Mouse (Mus musculus) splenic B cell, adult 2 months (primary cell): ENCODE data around the gene Myo18a.

Experiments used
- DNase-seq: peaks from one replicate; pipeline ENCODE4 v3.0.0-alpha.2; 2011; ENCODE audit warnings: low read depth, low spot score
- H3K27me3 ChIP-seq: 2 replicates; pipeline ENCODE4 v1.6.1; 2012; ENCODE audit warnings: mild to moderate bottlenecking, low read length, moderate library complexity, mixed read lengths; ENCODE audit not compliant: control insufficient read depth, poor library complexity, insufficient read depth, severe bottlenecking
- H3K36me3 ChIP-seq: 2 replicates; pipeline ENCODE4 v1.6.1; 2012; ENCODE audit warnings: mild to moderate bottlenecking, low read length, moderate library complexity, mixed read lengths; ENCODE audit not compliant: control insufficient read depth, poor library complexity, insufficient read depth, severe bottlenecking

Gene Myo18a

GRCm38 (mm10) chr11:77893283-77893682 lies 130.2 kb downstream of the Myo18a start:
- H3K27me3 ChIP-seq: no peaks in the 10 kb centered on the region
- DNase-seq: no peak
- no peaks in the 10 kb centered on the region for H3K36me3 ChIP-seq

- no peak for DNase-seq
Observed at GRCm38 (mm10) chr11:77893787-77894718, 131.0 kb downstream of the Myo18a start, which contains the start of gene Pipox. TSS of gene Pipox (minus strand) at chr11:77894096.

GRCm38 (mm10) chr11:77894967-77895366 lies 131.9 kb downstream of the Myo18a start:
- DNase-seq: no peak
- Histone ChIP-seq H3K36me3 (no peaks in the 10 kb centered on the region), H3K27me3 (no peaks in the 10 kb centered on the region)

More at GRCm38 (mm10) chr11:77893787-77894718, 131.0 kb downstream of the Myo18a start, which contains the start of gene Pipox:
- no peaks in the 10 kb centered on the region for H3K27me3 ChIP-seq
- H3K36me3 ChIP-seq: no peaks in the 10 kb centered on the region

- H3K36me3 ChIP-seq: no peaks in the 10 kb centered on the region
- no peak for DNase-seq
- no peaks in the 10 kb centered on the region for H3K27me3 ChIP-seq
Observed at GRCm38 (mm10) chr11:77896011-77896410, 133.0 kb downstream of the Myo18a start.

- no peak for DNase-seq
- Histone ChIP-seq H3K36me3 (no peaks in the 10 kb centered on the region), H3K27me3 (no peaks in the 10 kb centered on the region)
Observed at GRCm38 (mm10) chr11:77896480-77896819, 133.4 kb downstream of the Myo18a start.

GRCm38 (mm10) chr11:77896820-77897805 lies 134.1 kb downstream of the Myo18a start:
- no peaks in the 10 kb centered on the region for H3K27me3 ChIP-seq
- H3K36me3 ChIP-seq: no peaks in the 10 kb centered on the region
- no peak for DNase-seq

- Histone ChIP-seq H3K27me3 (no peaks in the 10 kb centered on the region), H3K36me3 (no peaks in the 10 kb centered on the region)
- no peak for DNase-seq
Observed at GRCm38 (mm10) chr11:77900187-77900586, 137.1 kb downstream of the Myo18a start.

GRCm38 (mm10) chr11:77900696-77901095 lies 137.7 kb downstream of the Myo18a start:
- Histone ChIP-seq H3K36me3 (no peaks in the 10 kb centered on the region), H3K27me3 (no peaks in the 10 kb centered on the region)
- DNase-seq: no peak

- no peak for DNase-seq
- H3K27me3 ChIP-seq: no peaks in the 10 kb centered on the region
- H3K36me3 ChIP-seq: no peaks in the 10 kb centered on the region
Observed at GRCm38 (mm10) chr11:77901366-77901765, 138.3 kb downstream of the Myo18a start.

- H3K27me3 ChIP-seq: peaks cover under 1% of the 10 kb centered on the region; the same call in 1 of the 2 replicates
- no peaks in the 10 kb centered on the region for H3K36me3 ChIP-seq
- no peak for DNase-seq
Observed at GRCm38 (mm10) chr11:77901775-77902355, 138.8 kb downstream of the Myo18a start.

GRCm38 (mm10) chr11:77903761-77904160 lies 140.7 kb downstream of the Myo18a start:
- Histone ChIP-seq H3K27me3 (peaks cover 2% of the 10 kb centered on the region; the same call in 1 of the 2 replicates), H3K36me3 (no peaks in the 10 kb centered on the region)
- DNase-seq: no peak

GRCm38 (mm10) chr11:77904707-77905106 lies 141.7 kb downstream of the Myo18a start:
- DNase-seq: no peak
- Histone ChIP-seq H3K36me3 (no peaks in the 10 kb centered on the region), H3K27me3 (peaks cover 2% of the 10 kb centered on the region; the same call in 1 of the 2 replicates)

- no peak for DNase-seq
- H3K27me3 ChIP-seq: peaks cover 3% of the 10 kb centered on the region; the same call in 1 of the 2 replicates
Observed at GRCm38 (mm10) chr11:77906097-77906687, 143.1 kb downstream of the Myo18a start.

GRCm38 (mm10) chr11:77906747-77907174 lies 143.7 kb downstream of the Myo18a start:
- DNase-seq: no peak
- Histone ChIP-seq H3K27me3 (peaks cover 3% of the 10 kb centered on the region; the same call in 1 of the 2 replicates), H3K36me3 (no peaks in the 10 kb centered on the region)

More at GRCm38 (mm10) chr11:77906097-77906687, 143.1 kb downstream of the Myo18a start:
- H3K36me3 ChIP-seq: no peaks in the 10 kb centered on the region
